Mouse (Mus musculus) CH12.LX (cell line): Measurements from ENCODE around the gene Ppp1r13l. TPM values are rescaled to one million over a fixed set of nuclear protein-coding genes. Genes with fewer than 3 reads are reported as not detected.

Experiments
- DNase-seq: peaks from one replicate; pipeline ENCODE4 v3.0.0-alpha.2; 2013; ENCODE audit errors: extremely low read depth
- H3K27ac ChIP-seq: 2 replicates; pipeline ENCODE4 v1.5.1; 2012; ENCODE audit warnings: low read depth, mild to moderate bottlenecking, control low read depth, moderate library complexity; ENCODE audit not compliant: insufficient read depth
- H3K27me3 ChIP-seq: replicated peaks from 2 replicates; pipeline ENCODE3; 2012; ENCODE audit warnings: inconsistent platforms
- H3K36me3 ChIP-seq, 2 experiments: replicated peaks in 1 of 2; 2 replicates each; pipeline versions ENCODE3 to v1.6.1; 2012; ENCODE audit warnings: inconsistent platforms in 1 of 2, low read length in 1 of 2, mild to moderate bottlenecking in 1 of 2, mixed read lengths in 1 of 2, moderate library complexity in 1 of 2; ENCODE audit not compliant: control insufficient read depth in 1 of 2, insufficient read depth in 1 of 2
- H3K4me1 ChIP-seq, 2 experiments: 2 replicates each; pipeline ENCODE4 v1.6.1; 2012; ENCODE audit warnings: inconsistent platforms in 1 of 2, moderate library complexity in 1 of 2; ENCODE audit not compliant: insufficient read depth in 2 of 2, control insufficient read depth in 1 of 2
- H3K4me2 ChIP-seq: 2 replicates; pipeline ENCODE4 v1.6.1; 2012; ENCODE audit warnings: low read depth, mild to moderate bottlenecking, control low read depth; ENCODE audit not compliant: poor library complexity, insufficient read depth, severe bottlenecking
- H3K4me3 ChIP-seq, 3 experiments: fragments of 150-350 bp in 1 of 3; sonication (generic) in 1 of 3; replicated peaks in 1 of 3; 2 replicates each; pipeline versions ENCODE3 to v1.5.1; 2011 to 2012; ENCODE audit warnings: low read depth in 2 of 3, low read length in 2 of 3, mild to moderate bottlenecking in 2 of 3, moderate library complexity in 2 of 3, control low read depth in 1 of 3, improper control_type of control experiment in 1 of 3, inconsistent platforms in 1 of 3, mixed read lengths in 1 of 3; ENCODE audit not compliant: poor library complexity in 1 of 3
- H3K79me2 ChIP-seq: replicated peaks from 2 replicates; pipeline ENCODE4 v1.6.1; 2012; ENCODE audit warnings: mild to moderate bottlenecking, moderate library complexity; ENCODE audit not compliant: control insufficient read depth, poor library complexity, insufficient read depth, severe bottlenecking; ENCODE audit errors: extremely low read depth
- H3K9ac ChIP-seq: 2 replicates; pipeline ENCODE4 v1.6.1; 2012; ENCODE audit warnings: low read depth, mild to moderate bottlenecking, control low read depth, moderate library complexity; ENCODE audit not compliant: insufficient read depth
- H3K9me3 ChIP-seq: replicated peaks from 2 replicates; pipeline ENCODE3; 2012; ENCODE audit warnings: low read length, inconsistent platforms, mixed read lengths
- CHD2 ChIP-seq: IDR thresholded peaks from 2 replicates; pipeline ENCODE4 v1.6.1; 2011; ENCODE audit warnings: low read length, improper control_type of control experiment
- CTCF ChIP-seq, 2 experiments: IDR thresholded peaks in 1 of 2; conservative IDR thresholded peaks in 1 of 2; 2 replicates each; pipeline ENCODE4 v1.5.1; 2011 to 2012; ENCODE audit warnings: low read depth in 2 of 2, low read length in 2 of 2, improper control_type of control experiment in 1 of 2, inconsistent platforms in 1 of 2, mild to moderate bottlenecking in 1 of 2, moderate library complexity in 1 of 2
- E2F4 ChIP-seq: IDR thresholded peaks from 2 replicates; pipeline ENCODE4 v1.6.1; 2011; ENCODE audit warnings: low read depth, low read length, improper control_type of control experiment; ENCODE audit not compliant: insufficient replicate concordance
- ETS1 ChIP-seq: conservative IDR thresholded peaks from 2 replicates; pipeline ENCODE4 v1.6.1; 2012; ENCODE audit warnings: low read depth, mild to moderate bottlenecking, inconsistent platforms, low read length, improper control_type of control experiment, moderate library complexity
- GABPA ChIP-seq: IDR thresholded peaks from 2 replicates; pipeline ENCODE4 v1.6.1; 2012; ENCODE audit warnings: low read depth, low read length, improper control_type of control experiment, inconsistent platforms; ENCODE audit not compliant: insufficient replicate concordance
- HCFC1 ChIP-seq: IDR thresholded peaks from 2 replicates; pipeline ENCODE4 v1.6.1; 2012; ENCODE audit warnings: low read depth, mild to moderate bottlenecking, inconsistent platforms, low read length, improper control_type of control experiment
- IRF4 ChIP-seq: IDR thresholded peaks from 2 replicates; pipeline ENCODE4 v1.6.1; 2014; ENCODE audit warnings: low read depth, mild to moderate bottlenecking, inconsistent platforms, low read length, improper control_type of control experiment
- JUN ChIP-seq: IDR thresholded peaks from 2 replicates; pipeline ENCODE4 v1.6.1; 2011; ENCODE audit warnings: low read depth, mild to moderate bottlenecking, low read length, improper control_type of control experiment, moderate library complexity; ENCODE audit not compliant: insufficient read depth
- KAT2A ChIP-seq: IDR thresholded peaks from 2 replicates; pipeline ENCODE4 v1.6.1; 2012; ENCODE audit warnings: low read length, improper control_type of control experiment, inconsistent platforms; ENCODE audit not compliant: insufficient replicate concordance
- MAZ ChIP-seq: IDR thresholded peaks from 2 replicates; pipeline ENCODE4 v1.6.1; 2012; ENCODE audit warnings: low read depth, mild to moderate bottlenecking, inconsistent platforms, low read length, improper control_type of control experiment, moderate library complexity
- MEF2A ChIP-seq: IDR thresholded peaks from 2 replicates; pipeline ENCODE4 v1.6.1; 2014; ENCODE audit warnings: low read depth, mild to moderate bottlenecking, inconsistent platforms, low read length, improper control_type of control experiment, borderline replicate concordance
- POLR2A ChIP-seq: IDR thresholded peaks from 2 replicates; pipeline ENCODE4 v1.6.1; 2011; ENCODE audit warnings: low read depth, mild to moderate bottlenecking, improper control_type of control experiment, low read length
- POLR2AphosphoS2 ChIP-seq: IDR thresholded peaks from 2 replicates; pipeline ENCODE4 v1.6.1; 2011; ENCODE audit warnings: low read depth, low read length, improper control_type of control experiment
- RAD21 ChIP-seq: IDR thresholded peaks from 2 replicates; pipeline ENCODE4 v1.6.1; 2011; ENCODE audit warnings: low read depth, mild to moderate bottlenecking, low read length, improper control_type of control experiment, moderate library complexity
- TBP ChIP-seq: conservative IDR thresholded peaks from 2 replicates; pipeline ENCODE4 v1.6.1; 2011; ENCODE audit warnings: low read depth, low read length, improper control_type of control experiment
- USF1 ChIP-seq: IDR thresholded peaks from 2 replicates; pipeline ENCODE4 v1.6.1; 2014; ENCODE audit warnings: low read depth, mild to moderate bottlenecking, inconsistent platforms, low read length, improper control_type of control experiment
- USF2 ChIP-seq: conservative IDR thresholded peaks from 2 replicates; pipeline ENCODE4 v1.6.1; 2011; ENCODE audit warnings: low read depth, low read length, improper control_type of control experiment
- ZC3H11A ChIP-seq: IDR thresholded peaks from 2 replicates; pipeline ENCODE4 v1.6.1; 2012; ENCODE audit warnings: low read depth, mild to moderate bottlenecking, inconsistent platforms, low read length, improper control_type of control experiment
- ZKSCAN1 ChIP-seq: IDR thresholded peaks from 2 replicates; pipeline ENCODE4 v1.6.1; 2012; ENCODE audit warnings: low read depth, inconsistent platforms, low read length, improper control_type of control experiment, borderline replicate concordance
- ZMIZ1 ChIP-seq: IDR thresholded peaks from 2 replicates; pipeline ENCODE4 v1.6.1; 2012; ENCODE audit warnings: low read depth, mild to moderate bottlenecking, inconsistent platforms, low read length, improper control_type of control experiment
- dilution Hi-C: fragments of 300-500 bp; cut with MboI; formaldehyde crosslinking; loops from 2 replicates; pipeline ENCODE4 v1.14.3; 2020; ENCODE audit warnings: low sequenced_read_pairs; ENCODE audit not compliant: extremely low pct_unique_long_range_greater_than_20kb, extremely low pct_ligation_motif_present
- in situ Hi-C: fragments of 300-500 bp; cut with MboI; formaldehyde crosslinking; loops from 3 replicates; pipeline ENCODE4 v1.14.3; 2019; ENCODE audit warnings: low sequenced_read_pairs, low pct_ligation_motif_present, low pct_unique_long_range_greater_than_20kb, mixed read lengths
- polyA plus RNA-seq: library from polyadenylated mRNA; unstranded; fragments of >175 nt; gene quantifications from 2 replicates; pipeline ENCODE4 v1.2.1, GENCODE M21; 2012; ENCODE audit warnings: low read depth; ENCODE audit not compliant: insufficient read length
- total RNA-seq, 2 experiments: library from RNA; depleted of rRNA; stranded (reverse); fragments of 300-350 nt in 1 of 2; fragments of >200 nt in 1 of 2; gene quantifications; 2 replicates each; pipeline ENCODE4 v1.2.3; 2012 to 2014

Gene Ppp1r13l
- total and polyA plus RNA-seq, 3 experiments: 0.11 to 1.3 (median 0.68) TPM

GRCm38 (mm10) chr7:19326359-19326758, 33.2 kb upstream of the Ppp1r13l start:
- dilution Hi-C loops: no loop called here
- no peak overlapping the region for H3K4me3 ChIP-seq

GRCm38 (mm10) chr7:19327128-19327527, 32.4 kb upstream of the Ppp1r13l start:
- H3K4me3 ChIP-seq: no peak overlapping the region

More at GRCm38 (mm10) chr7:19326359-19326758, 33.2 kb upstream of the Ppp1r13l start:
- Histone ChIP-seq H3K9me3 (peaks cover 22% of the 10 kb centered on the region), H3K4me1 (peaks cover 15 to 43% of the 10 kb centered on the region in 2 experiments), H3K79me2 (no peaks in the 10 kb centered on the region), H3K36me3 (no peaks in the 10 kb centered on the region), H3K27me3 (peaks cover 73% of the 10 kb centered on the region), H3K4me2 (peak overlapping the region; percentile 67), H3K9ac (no peak overlapping the region), H3K27ac (no peak overlapping the region)
- TF ChIP-seq TBP (no peak), CTCF (conservative IDR thresholded peaks at IDR 0.05 in 1 of 2, IDR thresholded peaks at IDR 0.05 in 1 of 2; ENCODE audit: low read depth in 2 of 2, low read length in 2 of 2) (no peak), MAZ (no peak), POLR2A (no peak), JUN (no peak), ZMIZ1 (no peak), IRF4 (no peak), USF1 (no peak), RAD21 (no peak), HCFC1 (no peak), POLR2AphosphoS2 (no peak), KAT2A (no peak), E2F4 (no peak), GABPA (no peak), USF2 (no peak)
- peak; percentile 77 for DNase-seq
- in situ Hi-C loops: no loop called here

More at GRCm38 (mm10) chr7:19327128-19327527, 32.4 kb upstream of the Ppp1r13l start:
- H3K36me3 ChIP-seq: no peaks in the 10 kb centered on the region
- H3K9ac ChIP-seq: no peak overlapping the region
- no peak for DNase-seq
- dilution Hi-C loops: no loop called here
- H3K27ac ChIP-seq: no peak overlapping the region
- H3K79me2 ChIP-seq: no peaks in the 10 kb centered on the region
- peaks cover 18% of the 10 kb centered on the region for H3K9me3 ChIP-seq
- peaks cover 15 to 42% of the 10 kb centered on the region in 2 experiments for H3K4me1 ChIP-seq
- H3K27me3 ChIP-seq: peaks cover 72% of the 10 kb centered on the region
- in situ Hi-C loops: no loop called here
- TF ChIP-seq KAT2A: no peak
- no peak for TF ChIP-seq HCFC1
- TF ChIP-seq ZKSCAN1: no peak
- TF ChIP-seq CHD2: no peak
- no peak for TF ChIP-seq ZC3H11A
- peak; percentile 52; the same call in 1 of the 2 replicates for TF ChIP-seq MEF2A
- peak; percentile 67 for TF ChIP-seq ETS1
- peak overlapping the region; percentile 67; the same call in 1 of the 2 replicates for H3K4me2 ChIP-seq
